Mouse (Mus musculus): ENCODE data around the gene Gm9922.

The Gm9922 gene

GRCm38 (mm10) chr14:101687696-101688095 lies 41.9 kb downstream of the Gm9922 start:
- intact Hi-C loops (cut with DNase I) = no loop called here
